Mouse (Mus musculus) intestine, postnatal 0 days (tissue): Measurements from ENCODE around the gene Zfp119b. TPM values are rescaled to one million over a fixed set of nuclear protein-coding genes. Genes with fewer than 3 reads are reported as not detected.

ENCODE experiments used
- ATAC-seq: fragments of 200-750 bp; cut with Nextera tagmentation; 2 replicates; pipeline ENCODE4 v1.8.0; 2017; ENCODE audit warnings: mild to moderate bottlenecking, moderate TSS enrichment, moderate library complexity
- H3K27ac ChIP-seq: fragments of 300-500 bp; sonication (generic); 2 replicates; pipeline ENCODE4 v1.5.1; 2014; ENCODE audit warnings: mild to moderate bottlenecking, low read depth, low read length, moderate library complexity
- H3K27me3 ChIP-seq: fragments of 300-500 bp; sonication (generic); replicated peaks from 2 replicates; pipeline ENCODE4 v1.6.1; 2014; ENCODE audit warnings: low read length, mixed read lengths; ENCODE audit not compliant: control insufficient read depth, insufficient read depth
- H3K36me3 ChIP-seq: fragments of 300-500 bp; sonication (generic); 2 replicates; pipeline ENCODE4 v1.6.1; 2014; ENCODE audit warnings: mild to moderate bottlenecking, moderate library complexity; ENCODE audit not compliant: control insufficient read depth, insufficient read depth
- H3K4me1 ChIP-seq: fragments of 300-500 bp; sonication (generic); replicated peaks from 2 replicates; pipeline ENCODE4 v1.6.1; 2014; ENCODE audit warnings: antibody characterized with exemption, low read length, mixed read lengths; ENCODE audit not compliant: control insufficient read depth, insufficient read depth
- H3K4me2 ChIP-seq: fragments of 300-500 bp; sonication (generic); replicated peaks from 2 replicates; pipeline ENCODE4 v1.6.1; 2014; ENCODE audit warnings: low read depth, mild to moderate bottlenecking, moderate library complexity
- H3K4me3 ChIP-seq: fragments of 300-500 bp; sonication (generic); 2 replicates; pipeline ENCODE4 v1.5.1; 2014; ENCODE audit warnings: low read depth, low read length
- H3K9ac ChIP-seq: fragments of 300-500 bp; sonication (generic); 2 replicates; pipeline ENCODE4 v1.6.1; 2014; ENCODE audit warnings: mild to moderate bottlenecking, low read depth, low read length
- H3K9me3 ChIP-seq: fragments of 300-500 bp; sonication (generic); 2 replicates; pipeline ENCODE4 v1.6.1; 2016; ENCODE audit warnings: mixed run types; ENCODE audit not compliant: control insufficient read depth
- CTCF ChIP-seq: sonication (generic); IDR thresholded peaks from 2 replicates; pipeline ENCODE4 v1.5.1; 2016; ENCODE audit warnings: low read depth, mild to moderate bottlenecking, control low read depth, antibody characterized with exemption, moderate library complexity
- WGBS: fragments of 180-500 bp; shearing (Covaris S2); extraction: QIAGEN DNeasy Blood & Tissue Kit; methylation state at CpG from one replicate; pipeline ENCODE4 v1.1.7; 2014; 5-methylcytosine and 5-hydroxymethylcytosine counted together
- polyA plus RNA-seq: library from polyadenylated mRNA; unstranded; fragments of >200 nt; fragmentation: Nextera tagmentation; extraction: Ambion mirVana; gene quantifications from 2 replicates; pipeline ENCODE4 v1.2.1, GENCODE M21; 2015

The Zfp119b gene
- polyA plus RNA-seq, 1 experiment from 2014 or later: 3.7 TPM

GRCm38 (mm10) chr17:55933191-55933590 lies 16.1 kb downstream of the Zfp119b start:
- no peaks in the 10 kb centered on the region for H3K4me1 ChIP-seq
- H3K36me3 ChIP-seq: no peaks in the 10 kb centered on the region
- ATAC-seq: no peak
- 95% methylated on average over 15 of the region's 15 CpGs for WGBS
- H3K4me3 ChIP-seq: no peak overlapping the region
- H3K9ac ChIP-seq: no peak overlapping the region
- no peak overlapping the region; the same call in 1 of the 2 replicates for H3K4me2 ChIP-seq
- no peaks in the 10 kb centered on the region for H3K27me3 ChIP-seq
- H3K27ac ChIP-seq: no peak overlapping the region
- no peak for TF ChIP-seq CTCF
- peaks cover 4% of the 10 kb centered on the region; the same call in 1 of the 2 replicates for H3K9me3 ChIP-seq

GRCm38 (mm10) chr17:55932635-55933034 lies 16.7 kb downstream of the Zfp119b start:
- Histone ChIP-seq H3K9me3 (peaks cover 4% of the 10 kb centered on the region; the same call in 1 of the 2 replicates), H3K4me1 (no peaks in the 10 kb centered on the region), H3K9ac (peak overlapping the region; percentile 69; the same call in 1 of the 2 replicates), H3K36me3 (no peaks in the 10 kb centered on the region), H3K4me2 (peak overlapping the region; percentile 93), H3K27me3 (no peaks in the 10 kb centered on the region), H3K4me3 (peak overlapping the region; percentile 72), H3K27ac (no peak overlapping the region)
- no peak for ATAC-seq
- TF ChIP-seq CTCF: no peak
- WGBS: 65% methylated on average over 2 of the region's 2 CpGs

GRCm38 (mm10) chr17:55931553-55932502 lies 17.5 kb downstream of the Zfp119b start:
- Histone ChIP-seq H3K4me1 (no peaks in the 10 kb centered on the region), H3K9me3 (peaks cover 4% of the 10 kb centered on the region; the same call in 1 of the 2 replicates), H3K4me3 (peak overlapping the region; percentile 72), H3K27me3 (no peaks in the 10 kb centered on the region), H3K9ac (peak overlapping the region; percentile 69), H3K4me2 (peak overlapping the region; percentile 93), H3K36me3 (no peaks in the 10 kb centered on the region), H3K27ac (peak overlapping the region; percentile 62; the same call in 1 of the 2 replicates)
- ATAC-seq: peak; percentile 81
- WGBS: under 1% methylated on average over 33 of the region's 33 CpGs
- TF ChIP-seq CTCF: peak; percentile 56

GRCm38 (mm10) chr17:55906669-55907068 lies 42.6 kb downstream of the Zfp119b start:
- H3K9me3 ChIP-seq: no peaks in the 10 kb centered on the region
- H3K9ac ChIP-seq: no peak overlapping the region

GRCm38 (mm10) chr17:55904131-55904530 lies 45.2 kb downstream of the Zfp119b start:
- H3K4me3 ChIP-seq: no peak overlapping the region
- no peak overlapping the region for H3K27ac ChIP-seq
- TF ChIP-seq CTCF: no peak
- ATAC-seq: no peak
- H3K9ac ChIP-seq: no peak overlapping the region
- H3K27me3 ChIP-seq: no peaks in the 10 kb centered on the region
- no peaks in the 10 kb centered on the region for H3K9me3 ChIP-seq
- H3K4me1 ChIP-seq: no peaks in the 10 kb centered on the region
- 64% methylated on average over 6 of the region's 6 CpGs for WGBS
- no peaks in the 10 kb centered on the region for H3K36me3 ChIP-seq
- no peak overlapping the region for H3K4me2 ChIP-seq

More at GRCm38 (mm10) chr17:55906669-55907068, 42.6 kb downstream of the Zfp119b start:
- ATAC-seq: no peak
- Histone ChIP-seq H3K4me2 (no peak overlapping the region), H3K36me3 (no peaks in the 10 kb centered on the region), H3K4me3 (no peak overlapping the region), H3K27ac (no peak overlapping the region), H3K4me1 (no peaks in the 10 kb centered on the region), H3K27me3 (no peaks in the 10 kb centered on the region)
- no peak for TF ChIP-seq CTCF

- Histone ChIP-seq H3K9ac (no peak overlapping the region), H3K36me3 (no peaks in the 10 kb centered on the region), H3K9me3 (no peaks in the 10 kb centered on the region), H3K27me3 (no peaks in the 10 kb centered on the region), H3K4me2 (no peak overlapping the region), H3K4me3 (no peak overlapping the region), H3K4me1 (no peaks in the 10 kb centered on the region), H3K27ac (no peak overlapping the region)
- peak; percentile 47 for ATAC-seq
- WGBS: 49% methylated on average over 1 of the region's 1 CpGs
- no peak for TF ChIP-seq CTCF
These were observed 45.6 kb downstream of the Zfp119b start for GRCm38 (mm10) chr17:55903687-55904086.
